Mouse (Mus musculus) liver, embryonic 14.5 days (tissue): Measurements from ENCODE around the gene Errfi1. TPM values are rescaled to one million over a fixed set of nuclear protein-coding genes. Genes with fewer than 3 reads are reported as not detected.

Source experiments
- ATAC-seq: fragments of 200-750 bp; cut with Nextera tagmentation; 2 replicates; pipeline ENCODE4 v1.8.0; 2017; ENCODE audit warnings: moderate number of reproducible peaks, mild to moderate bottlenecking, moderate library complexity; ENCODE audit not compliant: insufficient read depth
- DNase-seq, 3 experiments: peaks; one replicate each; pipeline ENCODE4 v3.0.0-alpha.2; 2012 to 2013; ENCODE audit warnings: low read depth in 3 of 3, low spot score in 3 of 3
- H3K27ac ChIP-seq: fragments of 300-500 bp; sonication (generic); 2 replicates; pipeline ENCODE4 v1.5.1; 2014; ENCODE audit warnings: moderate library complexity, mild to moderate bottlenecking, control low read depth, inconsistent platforms
- H3K27me3 ChIP-seq: fragments of 300-500 bp; sonication (generic); 2 replicates; pipeline ENCODE4 v1.6.1; 2014; ENCODE audit warnings: mild to moderate bottlenecking, low read length, moderate library complexity; ENCODE audit not compliant: control insufficient read depth, insufficient read depth
- H3K36me3 ChIP-seq: fragments of 300-500 bp; sonication (generic); replicated peaks from 2 replicates; pipeline ENCODE4 v1.6.1; 2014; ENCODE audit warnings: low read depth; ENCODE audit not compliant: control insufficient read depth, insufficient read depth
- H3K4me1 ChIP-seq, 2 experiments: fragments of 200-500 bp in 1 of 2; fragments of 300-500 bp in 1 of 2; sonication (generic) in 1 of 2; replicated peaks; 2 replicates each; pipeline ENCODE4 v1.6.1; 2012 to 2014; ENCODE audit warnings: antibody characterized with exemption in 1 of 2, inconsistent platforms in 1 of 2, low read length in 1 of 2; ENCODE audit not compliant: control insufficient read depth in 2 of 2, insufficient read depth in 2 of 2
- H3K4me2 ChIP-seq: fragments of 300-500 bp; sonication (generic); 2 replicates; pipeline ENCODE4 v1.6.1; 2014; ENCODE audit warnings: low read depth, mild to moderate bottlenecking, control low read depth, moderate library complexity
- H3K4me3 ChIP-seq, 2 experiments: fragments of 200-500 bp in 1 of 2; fragments of 300-500 bp in 1 of 2; sonication (generic) in 1 of 2; 2 replicates each; pipeline ENCODE4 v1.5.1; 2012 to 2014; ENCODE audit warnings: low read depth in 2 of 2, low read length in 2 of 2, mild to moderate bottlenecking in 2 of 2, control low read depth in 1 of 2, inconsistent platforms in 1 of 2, moderate library complexity in 1 of 2; ENCODE audit not compliant: insufficient read depth in 1 of 2
- H3K9ac ChIP-seq: fragments of 300-500 bp; sonication (generic); replicated peaks from 2 replicates; pipeline ENCODE4 v1.6.1; 2014; ENCODE audit warnings: mild to moderate bottlenecking, control low read depth, moderate library complexity
- H3K9me3 ChIP-seq: fragments of 300-500 bp; sonication (generic); 2 replicates; pipeline ENCODE4 v1.6.1; 2016; ENCODE audit warnings: low read length, mixed read lengths; ENCODE audit not compliant: control insufficient read depth
- CTCF ChIP-seq: IDR thresholded peaks from 2 replicates; pipeline ENCODE4 v1.5.1; 2016; ENCODE audit warnings: antibody characterized with exemption, low read depth, control low read depth
- EP300 ChIP-seq: IDR thresholded peaks from 2 replicates; pipeline ENCODE4 v1.6.1; 2016; ENCODE audit warnings: antibody characterized with exemption, low read depth
- WGBS: fragments of 180-500 bp; shearing (Covaris S2); extraction: QIAGEN DNeasy Blood & Tissue Kit; methylation state at CpG from one replicate; pipeline ENCODE4 v1.1.7; 2014; ENCODE audit not compliant: insufficient replicate concordance; 5-methylcytosine and 5-hydroxymethylcytosine counted together
- polyA plus RNA-seq, 2 experiments: library from polyadenylated mRNA; depleted of rRNA in 1 of 2; stranded (reverse) in 1 of 2; unstranded in 1 of 2; fragments of >200 nt; fragmentation: Nextera tagmentation in 1 of 2; extraction: Ambion mirVana in 1 of 2; gene quantifications; 2 replicates each; pipeline versions ENCODE4 v1.2.1 to v1.2.3; 2012 to 2014

The Errfi1 gene
- polyA plus RNA-seq, 2 experiments = 12.6 to 26.1 TPM

DNA sequence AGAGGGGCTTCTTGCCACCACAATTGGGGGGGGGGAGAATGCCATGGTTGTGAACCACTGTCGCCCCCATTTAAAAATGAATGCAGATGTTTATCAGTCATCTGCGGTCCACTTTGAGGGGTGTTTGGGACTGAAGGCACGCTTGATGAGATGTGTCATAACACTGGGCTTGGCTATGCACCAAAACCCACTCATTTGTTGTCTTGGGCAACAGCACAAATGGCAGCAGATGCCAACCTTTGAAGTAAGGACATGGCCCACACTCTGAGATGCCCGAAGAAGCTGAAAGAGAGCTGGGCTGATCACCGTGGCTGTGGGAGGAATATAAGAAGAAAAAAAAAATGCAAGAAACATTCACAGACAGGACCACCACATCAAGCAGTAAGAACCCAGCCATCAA, 18.6 kb upstream of the Errfi1 start:
- ATAC-seq (no peak), DNase-seq (no peak)
- no peaks in the 10 kb centered on the region for H3K27me3 ChIP-seq
- H3K4me1 ChIP-seq = no peaks in the 10 kb centered on the region
- no peak overlapping the region for H3K9ac ChIP-seq
- H3K27ac ChIP-seq = no peak overlapping the region
- H3K4me2 ChIP-seq = no peak overlapping the region
- WGBS = 74% methylated on average over 5 of the region's 5 CpGs
- no peaks in the 10 kb centered on the region for H3K36me3 ChIP-seq
- TF ChIP-seq CTCF (no peak), EP300 (no peak)
- H3K4me3 ChIP-seq = no peak overlapping the region
- H3K9me3 ChIP-seq = no peaks in the 10 kb centered on the region

DNA sequence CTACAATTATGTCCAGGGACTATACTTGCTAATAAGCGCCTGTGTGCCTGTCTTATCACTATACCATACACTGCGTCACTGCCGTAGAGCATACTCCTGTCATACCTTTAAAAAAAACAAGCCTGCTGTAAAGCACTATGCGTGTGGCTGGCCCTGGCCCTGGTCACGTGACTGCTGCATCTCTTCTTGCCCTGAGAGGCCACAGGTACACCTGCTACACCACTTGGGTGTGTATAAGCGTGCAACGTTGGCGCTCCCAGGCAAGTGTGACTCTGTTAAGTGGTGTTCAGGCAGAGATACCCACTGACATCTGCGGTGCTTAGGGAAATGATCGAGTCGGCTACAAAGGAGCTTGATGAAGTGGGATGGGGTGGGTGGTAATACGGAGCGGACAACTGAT, 17.5 kb upstream of the Errfi1 start:
- no peaks in the 10 kb centered on the region for H3K9me3 ChIP-seq
- no peak overlapping the region for H3K4me2 ChIP-seq
- H3K27ac ChIP-seq = no peak overlapping the region
- H3K9ac ChIP-seq = no peak overlapping the region
- TF ChIP-seq EP300 (no peak), CTCF (no peak)
- no peaks in the 10 kb centered on the region for H3K36me3 ChIP-seq
- no peaks in the 10 kb centered on the region for H3K4me1 ChIP-seq
- H3K4me3 ChIP-seq = no peak overlapping the region
- ATAC-seq (no peak), DNase-seq (no peak)
- WGBS = 73% methylated on average over 13 of the region's 13 CpGs
- H3K27me3 ChIP-seq = no peaks in the 10 kb centered on the region

DNA sequence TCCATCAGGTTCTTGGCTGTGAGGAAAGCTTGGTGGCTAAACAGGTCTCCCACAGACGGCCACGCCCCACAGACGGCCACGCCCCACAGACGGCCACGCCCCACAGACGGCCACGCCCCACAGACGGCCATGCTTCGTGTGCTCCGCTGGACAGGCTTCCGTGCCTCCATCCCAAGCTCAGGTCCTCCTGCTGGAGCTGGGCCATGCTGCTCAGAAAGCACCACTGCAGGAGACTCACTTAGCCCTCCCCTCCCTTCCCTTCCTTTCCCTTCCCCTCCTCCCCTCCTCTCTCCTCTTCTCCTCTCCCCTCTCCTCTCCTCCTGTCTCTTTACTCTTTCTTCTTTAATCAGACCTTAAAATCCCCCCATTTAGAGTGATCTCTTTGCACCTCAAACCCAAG, 16.8 kb upstream of the Errfi1 start:
- H3K27ac ChIP-seq = no peak overlapping the region
- DNase-seq = no peak
- WGBS = 76% methylated on average over 12 of the region's 12 CpGs

DNA sequence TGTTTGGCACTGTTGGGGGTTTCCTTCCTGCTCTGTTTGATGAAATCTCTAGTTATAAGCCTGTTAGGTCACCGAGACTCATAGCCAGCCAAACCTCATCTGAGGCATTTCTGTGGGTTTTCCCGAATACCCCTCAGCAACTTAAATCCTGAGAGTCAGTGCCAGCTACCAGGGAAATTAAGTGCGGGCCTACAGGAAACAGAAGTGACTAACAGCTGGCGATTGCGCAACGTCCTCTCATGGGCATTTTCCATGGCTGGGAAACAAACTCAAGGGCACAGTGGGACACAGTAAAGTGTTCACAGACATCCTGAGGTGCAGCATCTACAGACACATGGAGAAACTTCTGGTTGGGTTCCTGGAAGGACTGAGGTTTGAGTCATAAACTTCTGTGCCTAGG, 16.3 kb upstream of the Errfi1 start:
- Histone ChIP-seq H3K36me3 (no peaks in the 10 kb centered on the region), H3K27me3 (no peaks in the 10 kb centered on the region), H3K4me2 (no peak overlapping the region), H3K9ac (no peak overlapping the region), H3K4me1 (no peaks in the 10 kb centered on the region; a peak in 1 of 4 replicates), H3K9me3 (no peaks in the 10 kb centered on the region), H3K4me3 (no peak overlapping the region), H3K27ac (no peak overlapping the region)
- 31% methylated on average over 6 of the region's 6 CpGs for WGBS
- DNase-seq (no peak), ATAC-seq (no peak)
- TF ChIP-seq EP300 = no peak
- TF ChIP-seq CTCF = no peak

More for the DNA sequence above, 16.8 kb upstream of the Errfi1 start:
- H3K4me3 ChIP-seq = no peak overlapping the region
- no peak overlapping the region for H3K4me2 ChIP-seq
- no peak for ATAC-seq
- H3K9me3 ChIP-seq = no peaks in the 10 kb centered on the region
- TF ChIP-seq CTCF = no peak
- TF ChIP-seq EP300 = no peak
- no peaks in the 10 kb centered on the region for H3K27me3 ChIP-seq
- no peaks in the 10 kb centered on the region for H3K4me1 ChIP-seq
- no peaks in the 10 kb centered on the region for H3K36me3 ChIP-seq
- H3K9ac ChIP-seq = no peak overlapping the region

DNA sequence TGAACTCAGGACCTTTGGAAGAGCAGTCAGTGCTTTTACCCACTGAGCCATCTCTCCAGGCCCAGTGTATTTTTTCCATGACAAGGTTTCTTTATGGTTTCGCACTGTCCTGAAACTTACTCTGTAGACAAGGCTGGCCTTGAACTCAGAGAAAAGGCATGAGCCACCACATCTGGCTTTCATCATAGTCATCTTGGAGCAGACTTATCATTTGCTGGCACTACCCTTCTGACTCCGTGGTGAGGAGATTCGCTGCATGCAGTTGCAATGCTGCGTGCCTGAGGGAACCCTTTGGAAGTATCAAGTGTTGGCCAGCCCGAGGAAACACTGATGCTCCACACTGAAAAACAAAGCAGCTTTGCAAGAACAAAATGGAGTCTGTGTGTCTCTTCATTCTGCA, 11.7 kb upstream of the Errfi1 start:
- H3K27ac ChIP-seq = no peak overlapping the region
- H3K4me3 ChIP-seq = no peak overlapping the region
- 72% methylated on average over 5 of the region's 5 CpGs for WGBS
- TF ChIP-seq CTCF (no peak), EP300 (no peak)
- no peaks in the 10 kb centered on the region for H3K36me3 ChIP-seq
- peaks cover 0 to 2% of the 10 kb centered on the region in 2 experiments; a peak in 1 of 4 replicates for H3K4me1 ChIP-seq
- DNase-seq (no peak), ATAC-seq (no peak)
- H3K9me3 ChIP-seq = no peaks in the 10 kb centered on the region
- H3K4me2 ChIP-seq = no peak overlapping the region
- no peak overlapping the region for H3K9ac ChIP-seq
- H3K27me3 ChIP-seq = no peaks in the 10 kb centered on the region
